Mouse (Mus musculus) G1E-ER4 (cell line): ENCODE measurements around the gene Anp32a. TPM values are rescaled to one million over a fixed set of nuclear protein-coding genes. Genes with fewer than 3 reads are reported as not detected.

Experiments used
- GATA1 ChIP-seq: IDR thresholded peaks from one replicate; pipeline ENCODE4 v1.8.0; 2012; ENCODE audit warnings: low read length, inconsistent platforms
- polyA plus RNA-seq: library from polyadenylated mRNA; stranded (reverse); fragments of >175 nt; gene quantifications from 2 replicates; pipeline ENCODE4 v1.2.3, GENCODE M21; 2012

Anp32a gene
- polyA plus RNA-seq, 1 experiment, result 317 TPM

DNA sequence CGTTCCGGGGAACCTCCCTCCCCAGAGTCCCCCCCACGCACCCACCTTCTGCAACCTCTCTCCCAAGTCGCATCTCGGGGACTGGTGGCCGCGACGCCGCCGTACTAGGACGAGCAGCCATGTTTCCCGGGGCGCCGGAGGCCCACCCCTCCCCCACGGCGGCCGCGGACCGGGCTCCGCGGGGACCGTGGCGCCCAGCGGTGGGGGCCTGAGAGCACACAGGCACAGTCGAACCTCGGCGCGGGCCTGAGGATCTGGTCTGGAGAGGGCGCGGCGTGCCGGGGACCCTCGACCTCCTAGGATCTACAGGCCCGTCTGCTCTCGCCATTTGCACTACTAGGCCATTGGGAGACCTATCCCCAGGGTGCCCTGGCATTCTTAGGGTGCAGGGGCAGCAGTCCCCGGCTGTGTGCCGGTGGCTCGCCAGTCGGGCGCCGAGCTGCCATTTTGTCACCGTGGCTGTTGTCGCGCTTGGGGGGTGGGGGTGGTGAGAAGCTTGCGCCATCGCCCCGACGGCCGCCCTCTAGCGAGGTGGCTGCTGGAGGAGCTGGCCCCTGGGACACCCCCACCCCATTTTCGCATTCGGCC is 2.9 kb downstream of the Anp32a start:
- no peak for TF ChIP-seq GATA1

DNA sequence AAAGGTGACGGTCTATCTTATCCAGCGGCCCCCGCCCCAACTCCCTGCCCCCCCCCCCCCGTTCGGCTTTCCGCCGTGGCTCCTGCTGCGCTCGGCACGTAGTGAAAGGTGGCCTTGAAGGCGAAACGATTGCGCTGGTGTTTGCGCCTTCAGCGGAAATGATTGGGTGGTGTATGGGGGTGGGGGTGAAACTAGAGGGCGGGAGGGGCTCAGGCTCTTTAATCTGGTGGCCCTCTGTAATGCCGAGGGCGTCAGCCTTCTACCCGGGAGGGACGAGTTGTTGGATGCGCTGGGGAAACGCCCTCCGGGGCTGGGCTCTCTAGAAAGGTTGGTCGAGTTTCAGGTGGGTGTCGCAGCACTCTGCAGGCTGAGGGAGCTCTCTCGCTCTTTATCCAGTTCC is 3.5 kb downstream of the Anp32a start:
- TF ChIP-seq GATA1, result no peak

DNA sequence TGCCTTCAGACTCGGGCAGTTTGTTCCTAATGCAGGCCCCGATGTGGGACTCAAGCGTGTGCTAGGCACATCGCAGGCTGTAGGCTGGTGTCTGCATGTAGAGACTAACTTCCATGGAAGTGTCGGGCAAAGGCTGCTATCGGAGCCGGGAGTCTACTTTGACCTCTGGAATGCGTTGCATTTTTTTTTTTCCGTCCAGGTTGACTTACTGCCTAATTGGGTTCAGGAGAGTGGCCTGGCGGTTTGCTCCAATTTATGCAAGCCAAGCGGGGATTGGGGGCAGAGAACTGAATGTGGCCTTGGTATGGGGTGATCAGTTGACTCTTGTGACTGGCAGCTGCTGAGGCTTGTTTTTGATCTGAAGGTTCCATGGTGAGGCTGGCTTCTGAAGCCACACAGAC is 4.0 kb downstream of the Anp32a start:
- TF ChIP-seq GATA1, result no peak

DNA sequence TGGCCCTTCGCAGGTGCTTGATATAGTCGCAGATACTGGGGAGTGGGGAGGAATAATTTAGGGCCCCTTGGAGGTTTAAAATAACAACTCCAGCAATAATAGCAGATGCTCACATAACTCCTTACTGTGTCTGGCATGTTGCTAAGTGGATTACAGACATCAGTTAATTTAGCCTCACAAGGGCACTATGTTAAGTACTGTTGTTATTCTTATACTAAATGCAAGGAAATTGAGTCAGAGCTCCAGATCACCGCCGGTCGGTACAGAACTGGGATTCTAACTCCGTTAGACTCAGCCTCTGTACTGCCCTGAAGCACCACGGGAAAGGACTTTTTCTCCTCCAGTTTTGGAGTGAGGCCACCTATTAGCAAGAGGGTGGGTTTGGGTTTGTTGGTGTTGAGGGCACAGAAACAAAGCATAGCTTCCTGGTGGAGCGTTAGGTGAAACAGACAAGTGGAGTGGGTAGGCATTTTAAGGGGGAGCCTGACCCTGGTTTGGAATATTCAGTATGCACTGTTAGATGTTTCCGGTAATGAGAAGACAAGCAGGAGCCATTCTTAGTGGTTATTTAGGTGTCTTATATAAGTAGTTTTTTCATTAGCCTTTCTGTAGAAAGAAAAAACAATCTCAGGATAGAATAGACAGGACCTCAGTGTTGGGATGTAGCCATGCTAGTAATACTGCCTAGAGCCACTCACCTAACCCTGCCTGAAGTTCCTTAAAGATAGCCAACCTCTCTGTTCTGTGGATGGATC is 4.7 kb downstream of the Anp32a start:
- no peak for TF ChIP-seq GATA1

DNA sequence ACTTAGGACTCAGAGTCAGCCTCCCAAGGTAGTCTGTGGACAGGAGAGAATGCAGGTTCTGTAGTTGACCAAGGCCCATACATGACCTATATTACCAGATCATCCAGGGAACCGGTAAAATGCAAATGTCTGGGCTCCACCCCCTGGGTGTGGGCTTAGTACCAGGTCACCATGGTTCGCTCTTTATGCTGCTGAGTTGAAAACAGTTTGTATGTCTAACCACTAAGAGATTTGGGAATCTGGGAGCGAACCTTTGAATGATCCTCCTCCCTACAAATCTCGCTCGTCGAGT is 5.2 kb downstream of the Anp32a start:
- no peak for TF ChIP-seq GATA1

DNA sequence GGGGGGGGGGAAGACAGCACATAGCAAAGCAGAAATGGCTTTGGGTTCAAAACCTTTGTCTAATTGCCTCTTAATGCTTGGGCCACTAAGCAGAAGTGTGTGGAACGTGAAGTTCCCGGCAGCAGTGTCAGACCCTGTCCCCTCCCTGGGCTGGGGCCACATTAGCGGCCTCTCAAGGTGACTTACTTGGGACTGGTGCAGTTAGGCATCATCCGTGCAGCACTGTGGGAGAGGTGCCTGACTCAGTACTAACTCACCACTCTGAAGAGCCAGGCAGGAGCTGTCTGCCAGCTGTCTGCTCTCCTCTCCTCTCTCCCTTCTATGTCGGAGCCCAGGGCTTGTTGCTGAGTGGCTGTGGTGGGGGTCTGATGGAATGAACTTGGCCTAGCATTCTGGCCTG is 6.1 kb downstream of the Anp32a start:
- TF ChIP-seq GATA1, result no peak

DNA sequence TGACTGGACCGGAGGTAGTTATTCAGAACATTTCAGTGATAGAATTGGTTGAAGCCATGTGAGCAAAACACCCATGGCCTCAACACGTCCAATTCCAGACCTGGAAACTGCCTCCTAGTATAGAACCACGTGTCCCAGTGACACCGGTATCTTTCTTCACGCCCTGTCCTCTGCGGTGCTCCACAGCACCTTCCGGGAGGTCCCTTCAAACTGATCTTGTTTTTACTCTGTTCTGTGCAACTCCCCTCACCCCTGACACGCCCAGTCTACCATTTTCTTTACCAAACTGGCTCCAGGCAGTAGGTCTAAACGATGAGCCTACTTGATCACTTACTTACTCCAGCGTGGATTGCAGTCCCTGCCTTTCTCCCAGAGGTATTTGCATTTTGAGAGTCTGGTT is 7.0 kb downstream of the Anp32a start:
- no peak for TF ChIP-seq GATA1

DNA sequence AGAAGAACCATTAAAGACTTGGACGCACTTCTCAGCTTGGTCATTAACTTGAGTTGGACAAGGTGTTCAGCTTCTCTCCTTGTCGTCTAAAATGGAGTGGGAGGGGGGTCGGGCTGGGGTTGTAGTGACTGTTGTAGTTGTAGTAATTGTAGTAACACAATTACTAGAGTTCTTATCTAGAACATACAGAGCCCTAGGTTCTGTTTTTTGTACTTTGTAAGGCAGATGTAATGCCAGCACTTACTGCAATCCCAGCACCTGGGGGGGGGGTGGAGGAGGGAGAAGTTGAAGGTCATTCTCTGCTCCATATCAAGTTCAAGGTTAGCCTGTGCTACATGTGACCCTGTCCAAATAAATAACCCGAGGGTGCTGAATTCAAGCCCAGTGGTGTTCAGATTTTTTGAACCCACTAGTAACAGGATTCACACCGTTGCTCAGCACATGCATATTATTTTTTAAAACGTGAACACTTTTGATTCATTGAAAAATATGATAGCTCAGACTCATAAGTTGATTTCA is 7.4 kb downstream of the Anp32a start:
- no peak for TF ChIP-seq GATA1

DNA sequence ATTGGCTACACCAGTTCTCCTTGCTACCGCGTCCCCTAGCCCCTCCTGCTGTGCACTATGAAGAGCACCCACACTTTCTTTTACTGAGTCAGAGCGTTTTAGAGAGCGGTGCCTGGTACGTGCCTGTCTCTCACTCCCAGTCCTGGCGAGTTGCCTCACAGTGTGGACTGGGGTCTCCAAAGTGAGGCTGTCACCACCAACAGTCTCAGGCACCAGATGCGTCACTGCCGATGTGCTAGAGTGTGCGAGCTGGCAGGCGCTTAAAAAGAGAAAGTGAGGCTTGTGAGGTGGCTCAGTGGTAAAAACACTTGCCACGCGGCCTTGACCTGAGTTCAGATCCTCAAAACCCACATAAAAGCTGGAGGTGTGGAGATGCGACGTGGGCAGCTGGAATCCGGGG is 8.2 kb downstream of the Anp32a start:
- TF ChIP-seq GATA1, result no peak

DNA sequence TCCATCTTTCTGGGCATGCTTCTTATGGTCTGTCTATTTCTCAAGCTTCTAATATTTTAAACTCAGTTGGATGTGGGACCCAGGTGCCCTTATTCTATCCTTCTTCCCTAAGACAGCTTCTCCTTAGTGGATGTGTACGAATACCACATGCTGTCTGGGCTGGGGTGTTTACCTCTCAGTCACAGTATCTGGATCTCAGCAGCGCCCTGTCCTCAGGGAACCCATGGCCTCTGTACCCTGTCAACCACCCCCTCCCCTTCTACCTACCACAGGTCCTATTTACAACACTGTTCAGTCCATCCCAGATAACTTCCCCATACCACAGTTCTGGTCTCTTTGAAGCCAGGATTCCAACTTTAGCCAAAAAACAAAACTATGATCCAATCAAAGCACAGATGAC is 9.6 kb downstream of the Anp32a start:
- no peak for TF ChIP-seq GATA1

DNA sequence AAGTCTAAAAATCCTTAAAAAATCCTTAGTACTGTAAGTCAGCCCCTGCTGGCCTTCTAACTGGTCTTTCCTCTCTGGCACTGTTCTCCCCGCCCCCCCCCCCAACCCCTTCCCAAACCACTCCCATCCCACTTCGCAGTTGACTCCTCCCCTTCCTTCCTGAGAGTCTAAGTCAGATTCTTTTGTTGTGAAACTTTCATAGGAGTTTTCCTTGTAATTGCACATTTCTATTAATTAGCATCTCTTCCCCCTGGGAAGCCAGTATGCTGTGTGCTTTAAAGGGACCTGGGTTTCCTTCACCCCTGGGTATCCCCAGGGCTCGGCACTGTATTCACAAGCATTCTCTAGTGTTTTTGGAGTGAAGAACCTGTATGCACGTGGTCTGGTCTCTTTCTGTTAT is 10.1 kb downstream of the Anp32a start:
- no peak for TF ChIP-seq GATA1

DNA sequence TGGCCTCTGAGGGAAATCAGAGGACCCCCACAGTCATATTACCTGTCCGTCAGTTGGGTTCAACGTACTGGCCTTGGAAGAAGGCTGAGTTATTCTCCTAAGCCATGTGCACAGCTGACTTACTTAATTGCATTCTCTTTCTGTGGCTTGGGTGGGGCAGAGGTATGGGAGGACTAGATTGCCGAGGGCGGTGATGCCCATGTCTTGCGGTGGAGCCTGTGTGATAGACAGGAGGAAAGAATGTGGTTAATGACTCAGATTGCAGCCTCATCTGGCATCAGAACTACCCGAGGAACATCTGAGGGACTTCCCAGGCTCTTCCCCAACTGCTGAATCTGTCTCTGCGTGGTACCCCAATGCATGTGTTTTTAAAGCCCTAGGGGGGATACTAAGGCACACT is 12.7 kb downstream of the Anp32a start:
- TF ChIP-seq GATA1, result peak; percentile 91

DNA sequence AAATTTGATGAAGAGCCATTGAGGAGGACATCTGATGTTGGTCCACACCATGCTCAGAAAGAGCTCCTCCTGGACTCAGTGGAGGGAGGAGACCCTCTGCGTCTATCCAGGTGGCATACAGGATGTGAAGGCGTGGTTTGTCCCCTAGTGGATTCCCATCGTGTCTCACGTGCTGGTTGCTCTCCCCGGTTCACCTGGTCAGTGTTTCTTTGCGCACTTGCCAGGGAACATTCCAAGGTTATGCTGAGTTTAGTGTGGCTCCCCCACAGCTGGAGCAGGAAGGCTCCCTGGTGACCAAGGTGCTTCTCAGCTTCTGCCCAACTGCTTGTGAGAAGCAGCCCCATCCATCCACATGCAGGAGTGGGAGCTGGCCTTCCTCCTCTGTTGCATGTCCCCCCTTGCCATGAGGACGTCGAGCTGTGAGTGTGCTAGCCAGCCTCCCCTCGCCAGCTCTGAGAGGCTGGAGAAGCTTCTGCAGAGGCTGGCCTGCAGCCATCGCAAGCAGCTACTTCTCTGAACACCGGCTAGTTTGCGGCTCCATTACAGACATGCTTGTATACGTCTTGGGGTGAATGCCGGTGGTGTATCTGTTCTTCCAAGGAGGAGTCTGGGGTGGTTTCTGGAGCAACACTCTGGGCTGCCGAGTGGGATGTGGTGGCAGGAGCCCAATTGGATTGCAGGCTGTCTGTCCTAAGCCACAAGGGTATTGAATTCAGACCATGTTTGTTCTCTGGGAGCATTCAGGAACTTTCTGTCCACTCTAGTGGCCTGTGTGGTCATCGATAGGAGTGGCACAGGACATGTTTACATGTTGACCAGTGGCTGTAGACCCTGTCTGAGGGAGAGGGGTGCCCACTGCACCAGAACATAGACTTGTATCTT is 14.0 kb downstream of the Anp32a start:
- TF ChIP-seq GATA1, result no peak

DNA sequence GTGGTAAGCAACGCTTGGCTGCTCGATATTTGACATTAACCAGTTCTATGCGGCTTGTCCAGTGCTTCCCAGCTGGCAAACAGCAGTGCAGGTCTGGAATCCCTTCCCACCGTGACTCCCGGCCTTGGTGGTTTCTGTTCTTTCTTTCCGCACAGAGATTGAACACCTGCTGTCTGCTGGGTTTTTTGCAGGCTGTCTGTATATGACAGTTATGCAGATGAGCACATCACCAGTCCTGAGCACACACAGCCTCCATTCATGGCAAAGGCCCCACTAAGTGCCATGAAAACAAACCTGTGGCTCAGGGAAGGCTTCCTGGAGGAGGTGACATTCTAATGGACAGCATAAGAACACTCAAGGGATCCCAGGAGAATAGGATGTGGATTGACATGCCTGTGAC is 14.7 kb downstream of the Anp32a start:
- TF ChIP-seq GATA1, result no peak

DNA sequence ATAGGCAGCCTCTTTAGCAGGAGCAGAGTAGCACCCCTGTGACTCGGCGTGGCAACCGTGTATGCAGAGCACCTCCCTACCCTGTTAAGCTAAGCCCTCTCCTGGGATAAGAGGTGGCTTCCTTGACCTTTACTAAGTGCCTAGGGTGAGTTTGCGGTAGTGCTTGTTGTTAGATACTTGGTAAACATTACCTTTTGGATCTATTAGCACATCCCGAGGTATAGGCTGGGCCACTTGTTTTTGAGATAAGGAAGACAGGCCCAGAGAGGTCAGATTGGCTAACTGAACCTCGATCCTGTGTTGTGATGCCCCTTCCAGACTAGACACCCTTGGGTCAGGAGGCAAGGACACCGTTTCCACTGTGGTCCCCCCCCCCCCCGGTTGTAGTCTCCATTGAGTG is 16.5 kb downstream of the Anp32a start:
- no peak for TF ChIP-seq GATA1

DNA sequence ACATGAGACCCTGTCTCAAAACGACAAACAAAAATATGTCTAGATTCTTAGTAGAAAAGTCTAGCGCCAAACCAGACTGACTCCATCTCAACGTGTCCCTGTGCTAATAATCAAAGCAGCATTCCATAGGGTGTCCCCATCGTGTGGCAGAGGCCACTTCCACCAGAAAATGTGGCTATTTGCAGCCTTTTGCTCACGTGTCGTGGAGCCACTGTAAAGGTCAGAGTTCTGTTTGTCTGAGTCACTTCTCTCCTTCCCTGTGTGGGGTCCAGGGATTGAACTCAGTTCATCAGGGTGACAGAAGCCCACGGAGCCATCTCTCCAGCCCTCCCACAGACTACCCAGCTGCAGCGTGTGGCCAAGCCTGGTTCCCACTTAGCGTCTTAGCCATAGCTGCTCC is 17.8 kb downstream of the Anp32a start:
- TF ChIP-seq GATA1, result no peak
